8 mouse cellular contexts compared by ENCODE assay signal in the genomic region with DNA sequence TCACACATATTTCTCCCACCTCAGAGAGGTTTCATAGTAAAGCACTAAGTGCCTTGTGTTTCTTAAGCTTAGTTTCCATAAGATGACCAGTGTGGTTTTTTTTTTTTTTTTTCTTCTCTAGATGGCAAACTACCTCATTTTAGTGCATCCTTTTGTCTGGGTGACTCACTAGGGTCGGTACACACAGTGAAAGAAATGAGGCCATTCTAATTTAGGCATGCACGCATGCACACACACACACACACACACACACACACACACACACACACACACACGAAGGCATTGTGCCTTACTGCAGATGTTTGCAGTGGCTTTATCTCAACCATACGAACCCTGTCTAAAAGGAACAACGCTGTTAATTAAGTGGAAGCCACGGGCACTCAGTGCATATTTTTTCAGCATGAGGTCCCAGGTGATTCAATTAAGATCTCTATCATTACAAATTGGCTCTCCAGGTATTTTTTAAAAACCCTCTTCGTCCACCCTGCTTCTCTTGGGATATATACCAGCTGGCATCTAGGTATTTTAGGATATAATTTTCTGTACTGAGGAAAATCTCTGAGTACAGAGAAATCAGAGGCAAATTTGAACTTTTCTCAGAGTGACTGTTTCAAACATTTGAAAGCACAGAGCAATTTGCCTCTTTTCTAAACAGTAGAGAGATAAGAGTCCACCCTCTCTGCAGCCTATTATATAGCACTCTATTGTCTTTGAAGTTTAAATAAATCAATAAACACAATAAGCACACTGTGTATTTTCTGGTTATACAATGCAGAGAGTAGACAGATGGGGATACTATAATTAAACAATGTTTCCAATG. TPM values are rescaled to one million over a fixed set of nuclear protein-coding genes. Genes with fewer than 3 reads are reported as not detected.
DNase-seq lines count a peak whose midpoint lies in the region; ATAC-seq and TF ChIP-seq lines count a peak whose summit lies in the region.
"Had no signal": no experiment of that assay in that cellular context is flagged by ENCODE, and none has a peak within 500 bp of the region (broad histone marks: within the 10 kb centered on the region; RNA-seq: fewer than 3 reads in every experiment).

No protein-coding gene starts in this region.

- no peak for DNase-seq in limb, embryonic 10.5 days (ENCODE audit: low spot score)
- no peak for DNase-seq in kidney, postnatal 10 days

- H3K4me2 ChIP-seq in limb, embryonic 12.5 days, result peak overlapping the region; percentile 30; the same call in 1 of the 2 replicates
- H3K4me2 ChIP-seq in forebrain, embryonic 15.5 days (replicated peaks), result peak overlapping the region; percentile 22; the same call in 1 of the 2 replicates
- H3K4me2 ChIP-seq: heart, embryonic 15.5 days had no signal

- TF ChIP-seq POLR2A in olfactory bulb, adult 2 months (IDR thresholded peaks at IDR 0.05; ENCODE audit: insufficient read depth, low read depth, low read length), result no peak

- H3K4me3 ChIP-seq in limb, embryonic 12.5 days (replicated peaks), result no peak overlapping the region
- H3K4me3 ChIP-seq in limb, embryonic 10.5 days, result no peak overlapping the region
- no peak overlapping the region for H3K4me3 ChIP-seq in brown adipose tissue, adult 24 weeks (ENCODE audit: insufficient read depth, low read depth, low read length)
- H3K4me3 ChIP-seq in forebrain, embryonic 15.5 days, result no peak overlapping the region
- no peak overlapping the region for H3K4me3 ChIP-seq in olfactory bulb, adult 2 months (ENCODE audit: insufficient read depth, low read depth, low read length)
- H3K4me3 ChIP-seq: heart, embryonic 15.5 days had no signal

- no peak overlapping the region for H3K27ac ChIP-seq in limb, embryonic 12.5 days
- H3K27ac ChIP-seq in limb, embryonic 10.5 days, result no peak overlapping the region
- H3K27ac ChIP-seq in brown adipose tissue, adult 24 weeks (replicated peaks; ENCODE audit: low read depth, low read length), result 0 out of 2 replicates have a peak overlapping the region, but pooled peaks have one; percentile 21
- H3K27ac ChIP-seq in forebrain, embryonic 15.5 days (replicated peaks), result peak overlapping the region; percentile 54
- peak overlapping the region; percentile 60; the same call in 1 of the 2 replicates for H3K27ac ChIP-seq in olfactory bulb, adult 2 months (ENCODE audit: insufficient read depth, low read depth, low read length)
- H3K27ac ChIP-seq: heart, embryonic 15.5 days had no signal

- no peaks in the 10 kb centered on the region for H3K9me3 ChIP-seq in limb, embryonic 12.5 days
- H3K9me3 ChIP-seq in limb, embryonic 10.5 days (replicated peaks), result no peaks in the 10 kb centered on the region
- no peaks in the 10 kb centered on the region for H3K9me3 ChIP-seq in forebrain, embryonic 15.5 days
- H3K9me3 ChIP-seq: heart, embryonic 15.5 days had no signal

- 35% methylated on average over 7 of the region's 7 CpGs for WGBS in limb, embryonic 12.5 days
- WGBS in limb, embryonic 10.5 days, result 67% methylated on average over 7 of the region's 7 CpGs
- WGBS in forebrain, embryonic 15.5 days, result 3% methylated on average over 7 of the region's 7 CpGs
- WGBS in olfactory bulb, adult 2 months, result 9% methylated on average over 7 of the region's 7 CpGs

- ATAC-seq in limb, embryonic 12.5 days (ENCODE audit: insufficient number of reproducible peaks, insufficient read depth, low FRiP score, low TSS enrichment, low read depth), result no peak
- ATAC-seq in forebrain, embryonic 15.5 days (replicated peaks), result 0 out of 2 replicates have a peak, but pooled peaks have one; percentile 51
- no peak for ATAC-seq in erythroid progenitor cell, adult 5-6 weeks (replicated peaks; ENCODE audit: low FRiP score, poor library complexity, severe bottlenecking)

- no peaks in the 10 kb centered on the region for H3K27me3 ChIP-seq in limb, embryonic 12.5 days
- H3K27me3 ChIP-seq in limb, embryonic 10.5 days (ENCODE audit: low read depth, poor library complexity, severe bottlenecking), result no peaks in the 10 kb centered on the region
- no peaks in the 10 kb centered on the region for H3K27me3 ChIP-seq in forebrain, embryonic 15.5 days
- H3K27me3 ChIP-seq: heart, embryonic 15.5 days had no signal

- no peaks in the 10 kb centered on the region for H3K36me3 ChIP-seq in limb, embryonic 12.5 days
- no peaks in the 10 kb centered on the region for H3K36me3 ChIP-seq in limb, embryonic 10.5 days
- no peaks in the 10 kb centered on the region for H3K36me3 ChIP-seq in forebrain, embryonic 15.5 days
- H3K36me3 ChIP-seq: heart, embryonic 15.5 days had no signal

- no peak overlapping the region for H3K9ac ChIP-seq in limb, embryonic 12.5 days (replicated peaks)
- H3K9ac ChIP-seq in forebrain, embryonic 15.5 days (replicated peaks), result no peak overlapping the region
- H3K9ac ChIP-seq: heart, embryonic 15.5 days had no signal

- H3K4me1 ChIP-seq in limb, embryonic 12.5 days (replicated peaks), result peaks cover 16% of the 10 kb centered on the region
- H3K4me1 ChIP-seq in limb, embryonic 10.5 days, result peaks cover 17% of the 10 kb centered on the region; the same call in 1 of the 2 replicates
- H3K4me1 ChIP-seq in brown adipose tissue, adult 24 weeks (ENCODE audit: control insufficient read depth, insufficient read depth, insufficient read length, low read length), result peaks cover 6% of the 10 kb centered on the region; the same call in 1 of the 2 replicates
- H3K4me1 ChIP-seq in forebrain, embryonic 15.5 days, result peaks cover 21% of the 10 kb centered on the region
- H3K4me1 ChIP-seq in olfactory bulb, adult 2 months (ENCODE audit: control insufficient read depth, insufficient read depth, low read length), result peaks cover 5% of the 10 kb centered on the region; the same call in 1 of the 2 replicates

- TF ChIP-seq CTCF in olfactory bulb, adult 2 months (IDR thresholded peaks at IDR 0.05; ENCODE audit: insufficient read depth, low read depth, low read length), result no peak

RNA-seq across cellular contexts. Expression of gene Dhx40, which starts 44.4 kb away (rescaled TPM):
- polyA plus RNA-seq in limb, embryonic 12.5 days (2016; fragmentation: Nextera tagmentation; extraction: Ambion mirVana), result 36.4 and 39.7 TPM in 2 replicates
- 28.4 and 36.1 TPM in 2 replicates for polyA plus RNA-seq in limb, embryonic 10.5 days (2016; fragmentation: Nextera tagmentation; extraction: Ambion mirVana)
- polyA plus RNA-seq in brown adipose tissue, adult 24 weeks (2012; ENCODE audit: insufficient read depth, insufficient read length, missing spikeins), result 18.5 and 20.4 TPM in 2 replicates
- 31.2 and 31.7 TPM in 2 replicates for polyA plus RNA-seq in forebrain, embryonic 15.5 days (2015; fragmentation: Nextera tagmentation; extraction: Ambion mirVana)
- polyA plus RNA-seq in olfactory bulb, adult 2 months (2012; ENCODE audit: insufficient read depth, insufficient read length, low replicate concordance, missing spikeins), result not detected in 2 replicates
- 11.5 and 26.8 TPM in 2 replicates for total RNA-seq in erythroid progenitor cell, adult 5-6 weeks (2015; ENCODE audit: low replicate concordance)
- total RNA-seq in erythroid progenitor cell, adult 5-6 weeks (2017; ENCODE audit: low replicate concordance), result 20.6 and 22.7 TPM in 2 replicates

Comparison
In these comparisons a context has a peak if more than half of its experiments do, and no peak if none do; other contexts are left out.
1. H3K27ac ChIP-seq: peak in brown adipose tissue, adult 24 weeks (single experiment), forebrain, embryonic 15.5 days (single experiment) and olfactory bulb, adult 2 months (single experiment); none in limb, embryonic 12.5 days (single experiment) and limb, embryonic 10.5 days (single experiment).